Mouse (Mus musculus) heart, adult 18-20 months (tissue): ENCODE results near the gene Crebl2. TPM values are rescaled to one million over a fixed set of nuclear protein-coding genes. Genes with fewer than 3 reads are reported as not detected.

Source experiments
- total RNA-seq, 2 experiments: library from RNA; stranded (reverse); gene quantifications; 2 replicates each; pipeline ENCODE4 v1.2.3; 2021

The Crebl2 gene
- total RNA-seq, 2 experiments from 2014 or later, result 13.3 to 15.7 TPM

Other genes starting within 250 kb of the Crebl2 start
- 1 to 10 TPM; 3.4 to 4.1 TPM for gene Mansc1, start 197.7 kb upstream of the Crebl2 start, total RNA-seq
- 10 to 100 TPM; 11.4 to 12.2 TPM for gene Borcs5, start 190.6 kb upstream of the Crebl2 start, total RNA-seq
- gene Dusp16, start 37.5 kb upstream of the Crebl2 start, total RNA-seq, result 10 to 100 TPM; 20.7 to 23.8 TPM
- gene Gpr19, start 68.4 kb downstream of the Crebl2 start, total RNA-seq, result 1 to 10 TPM; 3.9 to 5.0 TPM
- 10 to 100 TPM; 33.8 to 41.5 TPM for gene Cdkn1b, start 90.2 kb downstream of the Crebl2 start, total RNA-seq
- gene Apold1, start 151.6 kb downstream of the Crebl2 start, total RNA-seq, result 1 to 10 TPM; 5.7 to 9.3 TPM
- 10 to 100 TPM; 38.9 to 39.8 TPM for gene Ddx47, start 181.5 kb downstream of the Crebl2 start, total RNA-seq
- gene Gprc5a, start 235.5 kb downstream of the Crebl2 start, total RNA-seq, result 1 to 10 TPM; 2.6 to 3.8 TPM